Mouse (Mus musculus): ENCODE data around the gene Pla2g6. TPM values are rescaled to one million over a fixed set of nuclear protein-coding genes. Genes with fewer than 3 reads are reported as not detected.

Pla2g6 gene
- total and polyA plus RNA-seq, 3 experiments: 26.1 to 50.1 (median 30.6) TPM

GRCm38 (mm10) chr15:79271124-79271746 lies 57.0 kb downstream of the Pla2g6 start:
- DNase-seq: no peak

DNA sequence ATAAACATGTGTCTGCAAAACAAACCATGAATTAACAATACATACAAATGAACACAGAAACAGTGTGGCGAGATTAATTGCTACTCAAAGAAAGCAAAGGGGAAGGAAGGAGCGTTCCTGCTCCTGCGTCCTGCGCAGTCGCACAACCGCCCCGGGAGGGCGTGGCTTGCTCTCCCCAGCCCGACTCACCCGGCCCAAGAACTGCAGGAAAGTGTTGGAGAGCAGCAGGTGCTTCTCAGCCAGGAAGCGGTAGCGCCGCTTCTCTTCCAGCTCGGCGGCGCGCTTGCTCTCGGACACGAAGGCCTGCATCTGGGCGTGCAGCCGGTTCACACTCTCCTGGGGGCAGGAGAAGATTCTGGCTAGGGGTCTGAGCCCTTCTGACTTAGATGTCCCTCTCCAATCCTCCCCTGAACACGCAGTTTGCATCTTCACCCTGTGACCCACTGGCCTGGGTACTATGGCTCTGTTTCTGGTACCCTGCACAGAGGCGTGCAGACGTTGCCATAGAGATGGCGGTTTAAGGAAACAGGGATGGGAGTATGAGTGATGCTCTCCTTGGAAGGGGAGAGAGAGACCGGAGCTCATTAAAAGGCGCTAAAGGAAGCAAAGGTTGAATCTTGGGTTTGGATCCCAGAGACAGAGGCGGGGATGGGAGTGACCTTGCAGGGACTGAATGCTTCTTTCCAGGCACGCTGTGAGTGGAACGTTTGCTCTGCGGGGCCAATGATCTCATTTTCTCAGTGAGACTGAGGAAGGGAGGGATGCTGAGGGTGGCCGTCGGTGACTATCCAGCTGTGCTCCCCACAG lies 57.7 kb downstream of the Pla2g6 start:
- peak; percentile 82 for DNase-seq

DNA sequence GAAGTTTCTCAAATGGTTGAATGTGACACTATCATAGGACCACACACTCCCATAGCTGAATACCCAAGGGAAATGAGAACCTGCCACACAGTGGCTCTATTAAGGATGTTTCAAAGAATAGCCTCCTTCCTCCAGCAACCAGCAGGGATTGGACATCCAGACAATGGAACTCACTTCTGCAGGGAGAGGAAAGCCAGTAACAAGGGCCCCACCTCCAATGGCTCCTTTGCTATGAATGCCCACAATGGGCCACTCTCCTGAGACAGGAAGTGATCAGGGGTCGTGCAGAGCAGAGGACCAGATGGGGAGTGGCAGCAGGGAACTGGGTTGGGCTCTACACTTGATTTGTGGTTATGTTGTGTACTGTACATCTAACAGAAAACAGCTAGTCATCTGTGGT lies 59.7 kb downstream of the Pla2g6 start:
- DNase-seq: no peak

DNA sequence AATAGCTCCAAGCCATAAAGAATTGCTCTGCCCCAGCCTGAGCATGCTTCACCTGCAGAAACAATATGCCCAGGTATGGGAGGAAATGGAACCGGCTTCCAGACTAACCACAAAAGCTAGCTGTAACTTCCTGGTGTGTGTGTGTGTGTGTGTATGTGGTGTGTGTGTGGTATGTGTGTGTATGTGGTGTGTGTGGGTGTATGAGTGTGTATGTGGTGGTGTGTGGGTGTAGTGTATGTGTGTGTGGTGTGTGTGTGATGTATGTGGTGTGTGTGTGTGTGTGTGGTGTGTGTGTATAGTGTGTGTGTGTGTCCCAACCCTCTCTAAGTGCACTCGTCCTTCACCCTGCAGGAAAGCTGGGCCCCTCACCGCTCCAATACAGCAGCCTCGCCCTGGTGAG lies 62.8 kb downstream of the Pla2g6 start:
- no peak for DNase-seq

DNA sequence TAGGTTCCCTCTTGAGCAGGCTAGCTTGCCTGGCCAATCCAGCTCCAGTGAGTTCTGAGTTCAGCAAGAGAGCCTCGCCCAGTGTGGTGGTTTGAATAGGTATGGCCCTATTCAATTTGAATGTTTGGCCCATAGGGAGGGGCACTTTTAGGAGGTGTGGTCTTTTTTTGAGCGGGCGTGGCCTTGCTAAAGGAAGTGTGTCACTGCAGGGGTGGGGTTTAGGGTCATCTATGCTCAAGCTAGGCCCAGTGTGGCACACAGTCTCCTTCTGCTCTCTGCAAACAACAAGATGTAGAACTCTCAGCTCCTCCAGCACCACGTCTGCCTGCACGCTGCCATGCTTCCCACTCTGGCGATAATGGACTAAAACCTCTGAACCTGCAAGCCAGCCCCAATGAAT lies 64.5 kb downstream of the Pla2g6 start:
- DNase-seq: no peak

GRCm38 (mm10) chr15:79262786-79263309 lies 65.3 kb downstream of the Pla2g6 start:
- DNase-seq: no peak

DNA sequence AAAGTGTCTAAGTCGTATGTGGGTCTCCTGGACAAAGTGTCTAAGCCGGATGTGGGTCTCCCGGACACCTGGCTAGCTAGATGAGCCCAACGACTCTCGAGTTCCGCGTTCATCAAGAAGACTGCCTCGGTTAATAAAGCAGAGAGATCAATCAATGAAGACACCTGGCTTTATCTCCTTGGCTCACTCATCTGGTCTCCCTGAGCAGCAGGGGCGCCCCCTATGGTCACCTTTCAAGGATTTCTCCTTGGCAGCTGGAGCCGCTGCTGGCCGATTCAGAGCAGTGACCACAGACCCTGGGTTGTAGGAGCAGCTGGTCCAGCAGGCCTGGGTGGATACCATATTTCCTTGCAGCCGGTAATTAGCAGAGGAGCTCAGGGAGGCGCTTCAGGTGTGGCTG lies 65.8 kb downstream of the Pla2g6 start:
- DNase-seq: no peak

DNA sequence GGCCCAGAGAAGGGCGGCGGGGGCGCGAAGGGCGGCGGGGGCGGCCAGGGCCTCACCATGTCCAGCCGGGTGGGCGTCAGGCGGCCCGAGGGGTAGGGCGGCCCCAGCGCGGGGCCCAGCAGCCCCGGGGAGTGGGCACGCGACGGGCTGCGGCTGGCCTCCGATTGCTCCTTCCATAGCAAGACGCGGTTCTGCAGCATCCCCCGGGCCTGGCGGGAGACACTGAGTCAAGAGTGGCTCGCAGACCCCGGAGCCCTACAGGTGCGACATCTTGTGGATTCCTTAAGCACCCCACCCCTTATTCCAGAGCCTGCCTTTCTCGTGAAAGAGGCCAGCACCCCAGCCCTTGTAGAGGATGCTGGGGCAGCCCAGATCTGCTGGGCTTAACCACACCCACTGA lies 66.4 kb downstream of the Pla2g6 start:
- no peak for DNase-seq

DNA sequence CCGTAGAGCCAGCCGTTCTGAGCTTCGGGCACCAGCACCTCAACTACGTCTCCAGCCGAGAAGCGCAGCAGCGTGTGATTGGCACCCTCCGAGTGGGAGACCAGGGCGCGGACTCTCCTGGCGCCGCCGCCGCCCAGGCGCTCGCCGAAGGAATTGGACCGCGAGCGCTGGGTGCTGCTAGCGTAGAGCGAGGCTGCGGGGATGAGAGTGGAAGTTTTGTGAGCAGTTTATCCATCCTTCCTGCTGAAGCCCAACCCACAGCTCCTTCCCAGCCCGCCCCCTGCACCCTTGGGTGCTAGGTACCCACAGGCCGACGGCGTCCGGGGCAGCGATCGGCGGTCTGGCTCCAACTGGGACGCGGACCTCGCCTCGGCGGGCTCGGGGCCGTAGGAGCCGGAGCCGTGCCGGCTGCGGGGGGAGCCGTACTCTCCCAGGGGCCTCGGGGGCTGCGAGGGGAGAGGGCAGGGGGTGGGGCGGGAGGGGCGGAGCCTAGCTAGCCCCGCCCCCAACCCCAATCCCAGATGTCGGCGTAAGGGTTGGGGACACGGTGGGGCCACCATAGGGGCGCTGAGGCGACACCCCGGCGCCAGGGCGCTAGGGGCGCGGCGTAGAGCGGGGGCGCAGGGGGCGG lies 67.0 kb downstream of the Pla2g6 start:
- peak; percentile 52 for DNase-seq

GRCm38 (mm10) chr15:79258521-79258920 lies 69.7 kb downstream of the Pla2g6 start:
- no peak for DNase-seq

- DNase-seq: no peak
Observed at GRCm38 (mm10) chr15:79254661-79255060, 73.5 kb downstream of the Pla2g6 start, which contains the start of gene Slc16a8. Gene Slc16a8, minus strand, starts transcription at chr15:79254761.

DNA sequence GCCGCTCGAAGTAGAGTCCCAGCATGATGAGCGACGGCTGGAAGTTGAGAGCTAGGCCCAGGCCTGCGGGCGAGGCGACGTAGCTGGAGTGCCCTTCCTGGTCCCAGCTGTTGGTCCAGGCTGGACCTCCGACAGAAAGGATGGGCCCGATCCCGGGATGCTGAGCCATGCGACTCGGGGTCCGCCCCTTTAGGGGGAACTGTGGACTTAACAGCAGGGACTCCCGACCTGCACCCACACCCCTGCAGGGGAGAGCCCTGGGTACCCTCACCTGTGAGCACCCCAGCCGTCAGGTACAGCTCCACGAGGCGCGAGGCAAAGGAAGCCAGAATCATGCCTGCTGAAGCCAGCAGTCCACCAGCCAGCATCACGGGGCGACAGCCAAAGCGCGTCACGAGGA lies 75.6 kb downstream of the Pla2g6 start:
- DNase-seq: no peak

DNA sequence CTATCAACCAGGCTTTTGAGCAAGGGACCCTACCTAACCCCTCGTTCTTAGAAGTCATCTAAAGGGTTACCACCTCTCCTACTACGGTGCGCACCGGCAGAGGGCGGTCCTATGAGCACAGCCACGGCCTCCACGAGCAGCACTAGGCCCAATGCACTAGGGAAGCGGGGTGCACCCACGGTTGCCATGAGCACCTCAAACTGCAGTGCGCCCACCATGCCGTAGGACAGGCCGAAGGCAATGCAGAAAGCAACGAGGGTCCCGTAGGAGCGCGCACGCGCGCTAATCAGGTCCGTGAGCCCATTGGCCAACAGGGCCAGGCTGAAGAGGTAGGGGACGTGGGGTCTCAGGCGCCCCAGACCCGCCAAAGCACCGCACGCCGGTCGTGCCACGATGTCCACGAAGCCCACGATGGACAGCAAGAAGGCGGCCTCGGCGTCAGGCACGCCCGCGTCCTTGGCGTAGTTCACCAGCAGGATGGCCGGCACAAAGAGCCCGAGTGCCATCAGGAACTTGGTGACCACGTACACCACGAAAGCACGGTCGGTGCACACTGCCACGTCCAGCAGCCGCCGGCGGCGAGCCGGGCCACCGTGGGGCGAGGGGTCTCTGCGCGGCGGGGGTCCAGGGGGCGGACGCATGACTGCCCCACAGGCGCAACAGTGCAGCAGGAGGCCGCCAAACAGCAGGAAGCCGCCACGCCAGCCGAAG lies 76.3 kb downstream of the Pla2g6 start:
- no peak for DNase-seq

- DNase-seq: no peak
Observed at GRCm38 (mm10) chr15:79251168-79251567, 77.0 kb downstream of the Pla2g6 start.

DNA sequence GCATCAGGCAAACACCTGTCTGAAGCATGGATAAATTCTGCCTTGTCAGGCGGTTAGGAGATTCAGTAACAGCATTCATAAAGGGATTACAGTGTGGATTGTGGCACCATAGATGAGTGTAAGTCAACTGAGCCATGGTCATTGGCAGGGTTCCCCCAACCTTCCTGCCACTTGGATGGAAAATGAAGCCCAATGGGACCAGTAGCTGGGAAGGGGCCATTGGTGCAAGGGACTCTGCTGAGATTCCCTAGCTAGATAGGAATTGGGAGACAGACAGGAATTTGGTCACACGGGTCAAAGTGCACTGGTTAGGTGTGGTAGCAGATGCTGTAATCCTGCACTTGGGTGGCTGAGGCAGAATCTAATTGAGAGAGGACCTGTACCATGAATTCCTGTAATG lies 78.0 kb downstream of the Pla2g6 start:
- no peak for DNase-seq

- no peak for DNase-seq
Observed at GRCm38 (mm10) chr15:79245321-79245720, 82.9 kb downstream of the Pla2g6 start.

- DNase-seq: peak; percentile 83
Observed at GRCm38 (mm10) chr15:79244071-79244893, 83.9 kb downstream of the Pla2g6 start.

GRCm38 (mm10) chr15:79243234-79244042 lies 84.8 kb downstream of the Pla2g6 start:
- DNase-seq: peak; percentile 94

GRCm38 (mm10) chr15:79242574-79243233 lies 85.5 kb downstream of the Pla2g6 start:
- no peak for DNase-seq

DNA sequence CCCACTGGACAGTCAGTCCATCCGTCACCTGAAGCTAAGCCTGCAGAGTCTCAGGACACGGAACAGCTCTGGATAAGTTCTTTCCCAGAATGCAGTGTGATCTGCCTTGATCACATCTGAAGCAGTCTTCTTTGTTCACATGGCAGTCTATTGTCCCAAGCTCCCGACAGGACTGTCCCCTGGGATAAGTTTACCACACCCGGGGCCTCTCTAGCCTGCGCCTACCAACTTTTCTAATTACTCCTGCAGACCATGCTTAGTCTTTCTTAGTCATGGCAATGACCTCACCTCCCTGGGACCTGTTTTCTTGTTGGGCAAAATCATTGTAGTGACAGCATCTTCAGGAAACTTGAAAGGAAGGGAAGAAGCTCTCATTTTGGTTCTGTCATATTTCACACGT lies 90.2 kb downstream of the Pla2g6 start:
- no peak for DNase-seq
